Mouse (Mus musculus): Measurements from ENCODE around the gene Gapdhs. TPM values are rescaled to one million over a fixed set of nuclear protein-coding genes. Genes with fewer than 3 reads are reported as not detected.
"Not testable (repeated sequence)": the region's sequence is repeated elsewhere in the genome, so short reads cannot be mapped to it uniquely, and the experiment has no call there.

Gene Gapdhs
- polyA plus RNA-seq, 2 experiments = not detected

- Histone ChIP-seq H3K27ac (no peak overlapping the region), H3K4me1 (replicated peaks; ENCODE audit: control insufficient read depth in 2 of 2, insufficient read depth in 2 of 2, low read length in 1 of 2) (no peaks in the 10 kb centered on the region; a peak in 1 of 4 replicates), H3K9me3 (ENCODE audit: control insufficient read depth, low read length) (no peaks in the 10 kb centered on the region), H3K9ac (replicated peaks) (no peak overlapping the region), H3K4me3 (ENCODE audit: insufficient read depth in 1 of 2, low read depth in 2 of 2, low read length in 2 of 2) (no peak overlapping the region), H3K36me3 (replicated peaks; ENCODE audit: control insufficient read depth, insufficient read depth, low read depth) (no peaks in the 10 kb centered on the region), H3K27me3 (ENCODE audit: control insufficient read depth, insufficient read depth, low read length) (no peaks in the 10 kb centered on the region), H3K4me2 (ENCODE audit: low read depth) (no peak overlapping the region)
- 71% methylated on average over 7 of the region's 7 CpGs for WGBS (ENCODE audit: insufficient replicate concordance)
- DNase-seq (ENCODE audit: low read depth in 3 of 3, low spot score in 3 of 3) = no peak
- TF ChIP-seq EP300 (IDR thresholded peaks at IDR 0.05; ENCODE audit: low read depth) (no peak), CTCF (IDR thresholded peaks at IDR 0.05; ENCODE audit: low read depth) (peak; percentile 52)
- no peak for ATAC-seq (ENCODE audit: insufficient read depth)
Observed at GRCm38 (mm10) chr7:30747525-30748204, 4.2 kb upstream of the Gapdhs start.

DNA sequence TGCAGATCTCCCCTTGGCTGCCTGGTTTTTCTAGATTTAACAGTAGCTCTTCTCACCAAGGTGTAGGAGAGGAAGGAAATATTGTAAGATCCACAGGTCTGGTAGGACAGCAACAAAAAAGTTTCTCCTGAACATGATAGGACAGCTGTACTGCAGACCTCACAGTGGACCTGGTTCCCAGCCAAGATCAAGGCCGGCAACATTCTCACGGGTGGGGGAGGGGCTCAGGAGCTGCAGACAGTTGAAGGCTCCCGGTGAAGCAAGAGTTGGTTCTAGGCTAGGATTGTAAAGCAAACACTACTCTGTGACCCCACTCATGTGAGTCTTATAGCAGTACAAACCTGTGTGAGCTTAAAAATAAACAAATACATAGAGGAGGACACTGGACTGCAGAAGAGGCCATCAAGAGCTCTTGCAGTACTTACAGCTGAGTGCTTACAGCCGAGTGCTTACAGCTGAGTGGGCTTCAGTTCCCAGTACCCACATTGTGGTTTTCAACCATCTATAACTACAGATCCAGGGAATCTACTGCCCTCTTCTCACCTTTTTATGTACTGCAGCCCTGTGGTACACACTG is 629 bp upstream of the Gapdhs start:
- no peak for ATAC-seq (ENCODE audit: insufficient read depth)
- Histone ChIP-seq H3K27ac (no peak overlapping the region), H3K4me2 (ENCODE audit: low read depth) (no peak overlapping the region), H3K4me3 (ENCODE audit: insufficient read depth in 1 of 2, low read depth in 2 of 2, low read length in 2 of 2) (no peak overlapping the region), H3K9ac (replicated peaks) (no peak overlapping the region), H3K9me3 (ENCODE audit: control insufficient read depth, low read length) (no peaks in the 10 kb centered on the region), H3K36me3 (replicated peaks; ENCODE audit: control insufficient read depth, insufficient read depth, low read depth) (no peaks in the 10 kb centered on the region), H3K4me1 (replicated peaks; ENCODE audit: control insufficient read depth in 2 of 2, insufficient read depth in 2 of 2, low read length in 1 of 2) (no peaks in the 10 kb centered on the region; a peak in 1 of 4 replicates), H3K27me3 (ENCODE audit: control insufficient read depth, insufficient read depth, low read length) (no peaks in the 10 kb centered on the region)
- no peak for DNase-seq (ENCODE audit: low read depth in 3 of 3, low spot score in 3 of 3)
- no peak for TF ChIP-seq CTCF (IDR thresholded peaks at IDR 0.05; ENCODE audit: low read depth)
- TF ChIP-seq EP300 (IDR thresholded peaks at IDR 0.05; ENCODE audit: low read depth) = no peak
- WGBS (ENCODE audit: insufficient replicate concordance) = 32% methylated on average over 4 of the region's 4 CpGs

DNA sequence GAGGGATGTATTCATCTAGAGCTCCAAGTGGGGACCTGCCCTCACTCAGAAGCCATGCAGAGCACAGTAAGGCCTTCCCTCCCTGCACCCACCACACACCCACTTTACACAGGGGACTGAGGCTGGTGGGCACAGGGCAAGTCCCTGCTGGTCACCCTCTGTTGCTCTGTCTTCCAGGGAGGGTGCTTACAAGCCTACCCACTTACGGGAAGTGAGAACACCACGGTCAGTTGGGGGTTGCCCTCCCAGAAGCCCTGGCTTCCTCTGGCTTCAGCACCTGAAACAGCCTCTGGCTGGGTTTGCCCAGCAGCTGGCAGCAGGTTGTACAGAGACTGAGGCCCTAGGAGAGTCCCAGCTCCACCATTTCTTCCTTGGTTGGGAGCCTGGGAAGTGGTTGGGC is 911 bp downstream of the Gapdhs start:
- not testable (repeated sequence) for ATAC-seq (ENCODE audit: insufficient read depth); H3K36me3 ChIP-seq (replicated peaks; ENCODE audit: control insufficient read depth, insufficient read depth, low read depth)
- 48% methylated on average over 2 of the region's 2 CpGs for WGBS (ENCODE audit: insufficient replicate concordance)

GRCm38 (mm10) chr7:30736211-30736610 is 7.3 kb downstream of the Gapdhs start:
- Histone ChIP-seq H3K27ac (no peak overlapping the region), H3K27me3 (ENCODE audit: control insufficient read depth, insufficient read depth, low read length) (no peaks in the 10 kb centered on the region), H3K36me3 (replicated peaks; ENCODE audit: control insufficient read depth, insufficient read depth, low read depth) (0 out of 2 replicates have a peak, but pooled peaks cover 3% of the 10 kb centered on the region), H3K4me3 (ENCODE audit: insufficient read depth in 1 of 2, low read depth in 2 of 2, low read length in 2 of 2) (no peak overlapping the region), H3K4me2 (ENCODE audit: low read depth) (no peak overlapping the region), H3K9me3 (ENCODE audit: control insufficient read depth, low read length) (no peaks in the 10 kb centered on the region), H3K4me1 (replicated peaks; ENCODE audit: control insufficient read depth in 2 of 2, insufficient read depth in 2 of 2, low read length in 1 of 2) (no peaks in the 10 kb centered on the region), H3K9ac (replicated peaks) (no peak overlapping the region)
- DNase-seq (ENCODE audit: low read depth in 3 of 3, low spot score in 3 of 3) (no peak), ATAC-seq (ENCODE audit: insufficient read depth) (no peak)
- 65% methylated on average over 3 of the region's 3 CpGs for WGBS (ENCODE audit: insufficient replicate concordance)
- TF ChIP-seq CTCF (IDR thresholded peaks at IDR 0.05; ENCODE audit: low read depth) (no peak; the same call in 1 of the 2 replicates), EP300 (IDR thresholded peaks at IDR 0.05; ENCODE audit: low read depth) (no peak)

More for the DNA sequence above, 911 bp downstream of the Gapdhs start:
- not testable (repeated sequence) for H3K4me3 ChIP-seq (ENCODE audit: insufficient read depth in 1 of 2, low read depth in 2 of 2, low read length in 2 of 2); H3K9ac ChIP-seq (replicated peaks); H3K9me3 ChIP-seq (ENCODE audit: control insufficient read depth, low read length); DNase-seq (ENCODE audit: low read depth in 3 of 3, low spot score in 3 of 3); H3K4me2 ChIP-seq (ENCODE audit: low read depth); H3K27ac ChIP-seq; H3K4me1 ChIP-seq (replicated peaks; ENCODE audit: control insufficient read depth in 2 of 2, insufficient read depth in 2 of 2, low read length in 1 of 2); H3K27me3 ChIP-seq (ENCODE audit: control insufficient read depth, insufficient read depth, low read length)

- not testable (repeated sequence) for ATAC-seq (ENCODE audit: insufficient read depth)
- H3K4me1 ChIP-seq (replicated peaks; ENCODE audit: control insufficient read depth in 2 of 2, insufficient read depth in 2 of 2, low read length in 1 of 2) = peaks cover 7 to 11% of the 10 kb centered on the region in 2 experiments; a peak in 3 of 4 replicates
Observed at GRCm38 (mm10) chr7:30730064-30730722, 13.3 kb downstream of the Gapdhs start.

More at GRCm38 (mm10) chr7:30730064-30730722, 13.3 kb downstream of the Gapdhs start:
- Histone ChIP-seq H3K4me3 (ENCODE audit: insufficient read depth in 1 of 2, low read depth in 2 of 2, low read length in 2 of 2) (peak overlapping the region; percentile 75 to 85), H3K4me2 (ENCODE audit: low read depth) (peak overlapping the region; percentile 84), H3K9ac (replicated peaks) (peak overlapping the region; percentile 86), H3K27ac (peak overlapping the region; percentile 89)
- not testable (repeated sequence) for H3K9me3 ChIP-seq (ENCODE audit: control insufficient read depth, low read length); H3K27me3 ChIP-seq (ENCODE audit: control insufficient read depth, insufficient read depth, low read length); DNase-seq (ENCODE audit: low read depth in 3 of 3, low spot score in 3 of 3); H3K36me3 ChIP-seq (replicated peaks; ENCODE audit: control insufficient read depth, insufficient read depth, low read depth)
- WGBS (ENCODE audit: insufficient replicate concordance) = 42% methylated on average over 8 of the region's 22 CpGs
